Mouse (Mus musculus): ENCODE data around the gene Asb3. TPM values are rescaled to one million over a fixed set of nuclear protein-coding genes. Genes with fewer than 3 reads are reported as not detected.

Asb3 gene
- polyA plus RNA-seq (2014; fragmentation: Nextera tagmentation; extraction: Ambion mirVana) = 32.0 and 36.3 TPM in 2 replicates

DNA sequence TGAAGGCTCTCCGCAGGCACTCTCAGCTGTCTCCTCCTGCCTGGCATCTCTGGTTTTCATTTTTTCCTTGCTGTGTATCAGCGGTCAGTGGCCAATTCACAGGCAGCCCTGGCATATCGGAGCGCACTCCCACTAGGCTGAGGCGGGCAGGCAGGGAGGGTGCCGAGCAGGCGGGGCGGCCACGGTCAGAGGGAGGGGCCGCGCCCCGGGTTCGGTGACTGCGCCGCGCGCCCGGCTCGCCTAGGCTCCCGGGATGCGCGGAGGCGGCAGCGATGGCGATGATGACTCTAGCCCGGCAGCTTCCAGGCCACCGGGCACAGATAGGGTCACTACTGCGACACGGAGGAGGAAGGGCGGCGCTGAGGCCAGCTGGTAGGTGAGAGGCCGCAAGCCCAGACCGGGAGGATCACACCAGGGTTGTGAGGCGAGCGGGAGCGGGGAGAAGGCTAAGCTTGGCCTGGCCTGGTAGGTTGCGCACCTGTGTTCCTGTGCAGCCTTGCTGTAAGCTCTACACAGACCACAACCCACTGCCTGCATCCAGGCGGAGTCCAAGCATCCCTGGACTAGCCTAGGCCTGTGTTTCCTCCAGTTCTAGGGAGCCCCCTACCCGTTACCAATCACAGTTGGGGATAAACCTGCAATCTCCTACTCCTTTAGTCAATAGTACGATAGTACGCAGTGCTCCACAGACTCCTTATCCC is at the start of gene Asb3, which contains the start of gene Gpr75:
TSS of gene Asb3 (plus strand) at position 246 of the 701 bp plus-strand sequence.
TSS of gene Gpr75 (plus strand) at position 188 of the 701 bp plus-strand sequence.
- Histone ChIP-seq H3K4me3 (ENCODE audit: low read depth, low read length) (peak within 1 kb of the TSS; percentile 43), H3K4me2 (peak within 1 kb of the TSS; percentile 79), H3K27me3 (ENCODE audit: control insufficient read depth, insufficient read depth, low read length) (no peaks in the 10 kb centered on the region), H3K27ac (ENCODE audit: low read depth, low read length) (peak within 1 kb of the TSS; percentile 35; the same call in 1 of the 2 replicates), H3K9me3 (ENCODE audit: control insufficient read depth, low read length) (no peaks in the 10 kb centered on the region), H3K9ac (ENCODE audit: low read length) (peak within 1 kb of the TSS; percentile 67), H3K36me3 (ENCODE audit: control insufficient read depth, insufficient read depth, low read length) (no peaks in the 10 kb centered on the region), H3K4me1 (ENCODE audit: control insufficient read depth, insufficient read depth, low read length) (peaks cover 4% of the 10 kb centered on the region)
- 2% methylated on average over 40 of the region's 41 CpGs for WGBS
- peak; percentile 91 for DNase-seq (ENCODE audit: low spot score, missing footprints)
- peak; percentile 97 for ATAC-seq (ENCODE audit: low FRiP score)

DNA sequence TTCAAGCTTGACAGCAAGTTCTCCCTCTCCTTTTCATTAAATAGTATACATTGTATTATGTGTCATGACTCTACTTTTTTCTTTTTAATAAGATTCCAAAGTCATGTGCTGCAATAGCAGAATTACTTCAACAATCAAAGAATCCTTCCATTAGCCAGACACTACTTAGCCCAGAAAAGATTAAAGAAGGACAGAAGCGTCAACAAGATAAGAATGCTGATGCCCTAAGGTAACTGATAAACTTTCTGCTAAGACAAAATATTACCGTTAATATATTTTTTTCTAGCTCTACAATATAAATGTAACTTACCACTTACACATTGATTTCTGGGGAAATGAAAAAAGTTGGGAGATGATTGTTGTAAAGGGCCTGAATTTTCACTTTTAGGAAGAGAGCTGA is 46.4 kb upstream of the Asb3 start:
- Histone ChIP-seq H3K4me1 (ENCODE audit: control insufficient read depth, insufficient read depth, low read length) (no peaks in the 10 kb centered on the region), H3K9me3 (ENCODE audit: control insufficient read depth, low read length) (no peaks in the 10 kb centered on the region), H3K4me3 (ENCODE audit: low read depth, low read length) (no peak overlapping the region), H3K27me3 (ENCODE audit: control insufficient read depth, insufficient read depth, low read length) (no peaks in the 10 kb centered on the region), H3K27ac (ENCODE audit: low read depth, low read length) (no peak overlapping the region), H3K4me2 (no peak overlapping the region), H3K36me3 (ENCODE audit: control insufficient read depth, insufficient read depth, low read length) (peaks cover 2% of the 10 kb centered on the region; the same call in 1 of the 2 replicates), H3K9ac (ENCODE audit: low read length) (no peak overlapping the region)
- ATAC-seq (ENCODE audit: low FRiP score) = no peak
- no peak for DNase-seq (ENCODE audit: low spot score, missing footprints)
- WGBS = 95% methylated on average over 2 of the region's 2 CpGs

DNA sequence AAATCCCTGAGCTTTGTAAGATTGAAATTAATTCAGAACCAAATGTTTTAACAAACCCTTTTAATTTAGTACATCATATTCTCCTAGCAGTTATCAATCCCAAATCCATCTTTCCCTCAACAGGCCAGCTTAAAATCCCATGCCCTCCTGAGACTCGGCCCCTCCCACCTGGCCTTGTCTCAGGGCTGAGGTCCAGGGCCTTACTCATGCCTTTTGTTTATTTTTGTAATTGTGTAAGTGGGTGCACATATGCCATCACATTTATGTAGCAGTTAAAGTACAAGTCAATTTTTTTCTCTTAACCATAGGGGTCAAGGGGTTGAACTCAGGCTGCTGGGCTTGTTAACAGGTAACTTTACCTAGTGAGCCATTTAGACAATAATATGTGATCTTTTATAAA is 40.9 kb upstream of the Asb3 start:
- no peak overlapping the region for H3K4me3 ChIP-seq (ENCODE audit: low read depth, low read length)
- H3K9me3 ChIP-seq (ENCODE audit: control insufficient read depth, low read length) = no peaks in the 10 kb centered on the region
- no peak overlapping the region for H3K9ac ChIP-seq (ENCODE audit: low read length)
- DNase-seq (ENCODE audit: low spot score, missing footprints) (no peak), ATAC-seq (ENCODE audit: low FRiP score) (no peak)
- 88% methylated on average over 1 of the region's 1 CpGs for WGBS
- no peaks in the 10 kb centered on the region for H3K4me1 ChIP-seq (ENCODE audit: control insufficient read depth, insufficient read depth, low read length)
- no peak overlapping the region for H3K4me2 ChIP-seq
- no peak overlapping the region for H3K27ac ChIP-seq (ENCODE audit: low read depth, low read length)
- H3K36me3 ChIP-seq (ENCODE audit: control insufficient read depth, insufficient read depth, low read length) = peaks cover 4% of the 10 kb centered on the region; the same call in 1 of the 2 replicates
- no peaks in the 10 kb centered on the region for H3K27me3 ChIP-seq (ENCODE audit: control insufficient read depth, insufficient read depth, low read length)

DNA sequence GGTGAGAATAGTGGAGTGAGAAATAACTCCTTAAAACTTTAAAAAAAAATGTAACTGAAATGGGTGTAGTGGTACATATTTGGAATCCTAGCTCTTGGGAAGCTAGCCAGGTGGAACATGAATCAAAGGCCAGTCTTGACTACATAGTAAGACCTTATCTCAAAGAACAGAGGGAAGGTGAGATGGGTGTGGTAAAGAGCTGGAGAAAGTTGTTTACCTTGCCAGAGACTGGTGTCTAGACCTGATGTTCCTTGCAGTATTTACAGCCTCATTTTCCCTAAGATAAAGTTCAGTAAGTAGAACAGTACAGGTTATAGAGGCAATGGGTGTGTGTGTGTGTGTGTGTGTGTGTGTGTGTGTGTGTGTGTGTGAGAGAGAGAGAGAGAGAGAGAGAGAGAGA is 12.8 kb upstream of the Asb3 start:
- Histone ChIP-seq H3K27ac (ENCODE audit: low read depth, low read length) (no peak overlapping the region), H3K4me1 (ENCODE audit: control insufficient read depth, insufficient read depth, low read length) (no peaks in the 10 kb centered on the region), H3K36me3 (ENCODE audit: control insufficient read depth, insufficient read depth, low read length) (peaks cover 20% of the 10 kb centered on the region), H3K9me3 (ENCODE audit: control insufficient read depth, low read length) (no peaks in the 10 kb centered on the region), H3K4me2 (no peak overlapping the region), H3K9ac (ENCODE audit: low read length) (no peak overlapping the region), H3K27me3 (ENCODE audit: control insufficient read depth, insufficient read depth, low read length) (no peaks in the 10 kb centered on the region), H3K4me3 (ENCODE audit: low read depth, low read length) (no peak overlapping the region)
- no peak for ATAC-seq (ENCODE audit: low FRiP score)
- no peak for DNase-seq (ENCODE audit: low spot score, missing footprints)

DNA sequence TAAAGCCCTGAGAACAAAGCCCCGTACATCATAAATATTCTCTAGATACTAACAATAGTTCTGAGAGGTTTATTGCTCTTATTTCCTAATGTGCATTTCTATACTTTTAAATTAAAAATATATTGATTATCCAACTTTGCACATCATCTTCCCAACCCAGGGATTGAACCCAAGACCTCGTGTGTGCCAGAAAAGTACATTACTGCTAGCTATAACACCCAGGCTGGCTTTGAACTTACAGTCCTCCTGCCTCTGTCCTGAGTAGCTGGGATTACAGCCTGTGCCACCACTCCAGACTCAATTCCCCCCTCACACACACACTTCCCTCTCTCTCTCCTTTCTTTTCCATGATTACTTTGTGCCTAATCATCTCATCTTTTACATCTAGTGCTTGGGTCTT is 2.9 kb downstream of the Asb3 start:
- no peak for ATAC-seq (ENCODE audit: low FRiP score)
- no peak for DNase-seq (ENCODE audit: low spot score, missing footprints)
- no peaks in the 10 kb centered on the region for H3K36me3 ChIP-seq (ENCODE audit: control insufficient read depth, insufficient read depth, low read length)
- no peak overlapping the region for H3K4me2 ChIP-seq
- H3K27ac ChIP-seq (ENCODE audit: low read depth, low read length) = no peak overlapping the region
- H3K9ac ChIP-seq (ENCODE audit: low read length) = no peak overlapping the region
- H3K4me3 ChIP-seq (ENCODE audit: low read depth, low read length) = no peak overlapping the region
- H3K9me3 ChIP-seq (ENCODE audit: control insufficient read depth, low read length) = no peaks in the 10 kb centered on the region
- H3K27me3 ChIP-seq (ENCODE audit: control insufficient read depth, insufficient read depth, low read length) = no peaks in the 10 kb centered on the region
- WGBS = 86% methylated on average over 2 of the region's 2 CpGs
- peaks cover 4% of the 10 kb centered on the region for H3K4me1 ChIP-seq (ENCODE audit: control insufficient read depth, insufficient read depth, low read length)

DNA sequence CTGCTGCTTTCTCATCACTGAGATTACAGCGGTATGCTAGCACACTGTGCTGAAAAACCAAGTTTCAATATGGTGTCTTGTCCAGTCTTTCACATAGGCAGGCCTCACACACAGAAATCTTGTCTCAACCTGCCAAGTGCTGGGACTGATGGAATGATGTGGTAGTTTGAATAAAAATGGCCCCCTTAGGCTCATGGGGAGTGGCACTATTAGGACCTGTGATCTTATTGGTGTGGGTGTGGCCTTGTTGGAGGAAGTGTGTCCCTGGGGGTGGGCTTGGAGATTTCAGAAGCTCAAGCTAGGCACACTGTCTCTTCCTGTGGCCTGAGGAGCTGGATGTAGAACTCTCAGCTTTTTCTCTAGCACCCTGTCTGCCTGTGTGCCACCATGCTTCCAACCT is 11.0 kb downstream of the Asb3 start:
- no peaks in the 10 kb centered on the region for H3K4me1 ChIP-seq (ENCODE audit: control insufficient read depth, insufficient read depth, low read length)
- DNase-seq (ENCODE audit: low spot score, missing footprints) (no peak), ATAC-seq (ENCODE audit: low FRiP score) (no peak)
- no peak overlapping the region for H3K9ac ChIP-seq (ENCODE audit: low read length)
- H3K4me3 ChIP-seq (ENCODE audit: low read depth, low read length) = no peak overlapping the region
- H3K27ac ChIP-seq (ENCODE audit: low read depth, low read length) = no peak overlapping the region
- no peaks in the 10 kb centered on the region for H3K9me3 ChIP-seq (ENCODE audit: control insufficient read depth, low read length)
- no peaks in the 10 kb centered on the region for H3K36me3 ChIP-seq (ENCODE audit: control insufficient read depth, insufficient read depth, low read length)
- no peaks in the 10 kb centered on the region for H3K27me3 ChIP-seq (ENCODE audit: control insufficient read depth, insufficient read depth, low read length)
- WGBS = 81% methylated on average over 1 of the region's 1 CpGs
- H3K4me2 ChIP-seq = no peak overlapping the region

DNA sequence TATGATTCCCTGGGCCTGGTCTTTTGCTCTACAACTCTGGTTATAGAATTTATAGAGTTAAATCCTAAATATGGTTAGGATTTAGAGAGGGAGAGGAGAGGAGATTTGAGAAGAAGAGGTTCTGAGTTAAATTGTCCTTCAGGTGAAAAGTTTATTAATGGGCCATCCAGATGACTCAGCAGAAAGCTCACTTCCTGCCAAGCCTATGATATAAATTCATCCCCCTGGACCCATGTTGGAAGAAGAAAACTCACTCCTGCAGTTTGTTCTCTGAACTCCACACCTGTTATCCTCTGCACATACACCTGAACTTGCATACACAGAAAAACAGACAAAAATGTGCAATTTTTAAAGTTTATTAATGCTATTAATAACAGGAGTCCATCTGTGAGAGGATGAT is 14.1 kb downstream of the Asb3 start:
- H3K27me3 ChIP-seq (ENCODE audit: control insufficient read depth, insufficient read depth, low read length) = no peaks in the 10 kb centered on the region
- no peaks in the 10 kb centered on the region for H3K4me1 ChIP-seq (ENCODE audit: control insufficient read depth, insufficient read depth, low read length)
- ATAC-seq (ENCODE audit: low FRiP score) (no peak), DNase-seq (ENCODE audit: low spot score, missing footprints) (no peak)
- H3K27ac ChIP-seq (ENCODE audit: low read depth, low read length) = no peak overlapping the region
- no peaks in the 10 kb centered on the region for H3K9me3 ChIP-seq (ENCODE audit: control insufficient read depth, low read length)
- no peak overlapping the region for H3K9ac ChIP-seq (ENCODE audit: low read length)
- H3K4me3 ChIP-seq (ENCODE audit: low read depth, low read length) = no peak overlapping the region
- H3K36me3 ChIP-seq (ENCODE audit: control insufficient read depth, insufficient read depth, low read length) = no peaks in the 10 kb centered on the region
- H3K4me2 ChIP-seq = no peak overlapping the region

DNA sequence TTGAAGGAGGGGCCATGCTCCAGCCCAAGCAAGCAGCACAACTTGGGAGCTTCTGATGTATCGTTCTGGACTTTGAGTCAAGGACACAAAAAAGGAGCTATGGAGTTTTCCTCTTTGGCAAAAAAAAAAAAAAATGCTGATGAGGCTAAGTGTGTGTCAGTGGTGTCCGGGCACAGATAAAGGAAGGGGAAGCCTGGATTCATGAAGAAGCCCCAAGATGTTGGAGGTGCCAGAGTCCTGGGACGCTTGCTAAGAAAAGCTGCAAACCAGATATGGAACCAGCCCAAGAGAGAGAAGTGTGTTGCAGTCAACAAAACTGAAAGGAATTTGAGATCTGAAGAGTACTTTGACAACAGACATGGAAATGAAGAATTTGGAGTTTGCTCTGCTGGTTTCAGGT is 27.1 kb downstream of the Asb3 start:
- no peaks in the 10 kb centered on the region for H3K9me3 ChIP-seq (ENCODE audit: control insufficient read depth, low read length)
- H3K36me3 ChIP-seq (ENCODE audit: control insufficient read depth, insufficient read depth, low read length) = no peaks in the 10 kb centered on the region
- H3K4me3 ChIP-seq (ENCODE audit: low read depth, low read length) = no peak overlapping the region
- no peaks in the 10 kb centered on the region for H3K4me1 ChIP-seq (ENCODE audit: control insufficient read depth, insufficient read depth, low read length)
- no peak overlapping the region for H3K27ac ChIP-seq (ENCODE audit: low read depth, low read length)
- WGBS = 92% methylated on average over 3 of the region's 3 CpGs
- DNase-seq (ENCODE audit: low spot score, missing footprints) (no peak), ATAC-seq (ENCODE audit: low FRiP score) (no peak)
- H3K4me2 ChIP-seq = no peak overlapping the region
- no peak overlapping the region for H3K9ac ChIP-seq (ENCODE audit: low read length)
- H3K27me3 ChIP-seq (ENCODE audit: control insufficient read depth, insufficient read depth, low read length) = no peaks in the 10 kb centered on the region

DNA sequence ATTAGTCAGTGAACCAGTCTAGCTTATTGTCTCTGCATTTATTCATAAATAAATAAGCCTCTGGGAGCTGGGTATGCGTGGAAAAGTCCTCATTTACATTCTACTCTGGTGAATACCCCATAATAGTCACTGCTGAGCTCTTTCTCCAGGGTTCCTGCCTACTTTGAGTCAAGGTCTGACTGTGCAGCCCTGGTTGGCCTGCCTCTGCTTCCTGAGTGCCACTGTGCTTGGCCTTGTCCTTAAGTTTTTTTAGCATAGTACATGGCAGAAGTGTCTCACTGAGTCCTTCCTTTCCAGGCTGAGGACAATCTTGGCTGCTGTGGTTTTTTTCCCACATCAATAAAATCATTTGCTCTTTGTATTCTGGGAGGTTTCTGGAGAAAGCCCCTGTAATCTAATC is 35.4 kb downstream of the Asb3 start:
- no peaks in the 10 kb centered on the region for H3K27me3 ChIP-seq (ENCODE audit: control insufficient read depth, insufficient read depth, low read length)
- 56% methylated on average over 1 of the region's 1 CpGs for WGBS
- H3K4me1 ChIP-seq (ENCODE audit: control insufficient read depth, insufficient read depth, low read length) = no peaks in the 10 kb centered on the region
- no peak overlapping the region for H3K27ac ChIP-seq (ENCODE audit: low read depth, low read length)
- no peaks in the 10 kb centered on the region for H3K9me3 ChIP-seq (ENCODE audit: control insufficient read depth, low read length)
- no peaks in the 10 kb centered on the region for H3K36me3 ChIP-seq (ENCODE audit: control insufficient read depth, insufficient read depth, low read length)
- H3K9ac ChIP-seq (ENCODE audit: low read length) = no peak overlapping the region
- no peak for DNase-seq (ENCODE audit: low spot score, missing footprints)
- no peak overlapping the region for H3K4me2 ChIP-seq
- no peak for ATAC-seq (ENCODE audit: low FRiP score)
- H3K4me3 ChIP-seq (ENCODE audit: low read depth, low read length) = no peak overlapping the region

Data from midbrain, embryonic 11.5 days (tissue).